Mouse (Mus musculus): ENCODE data around the gene Zbtb7b. TPM values are rescaled to one million over a fixed set of nuclear protein-coding genes. Genes with fewer than 3 reads are reported as not detected.

Gene Zbtb7b
- polyA plus RNA-seq, 1 experiment from 2014 or later, result 1.9 TPM

DNA sequence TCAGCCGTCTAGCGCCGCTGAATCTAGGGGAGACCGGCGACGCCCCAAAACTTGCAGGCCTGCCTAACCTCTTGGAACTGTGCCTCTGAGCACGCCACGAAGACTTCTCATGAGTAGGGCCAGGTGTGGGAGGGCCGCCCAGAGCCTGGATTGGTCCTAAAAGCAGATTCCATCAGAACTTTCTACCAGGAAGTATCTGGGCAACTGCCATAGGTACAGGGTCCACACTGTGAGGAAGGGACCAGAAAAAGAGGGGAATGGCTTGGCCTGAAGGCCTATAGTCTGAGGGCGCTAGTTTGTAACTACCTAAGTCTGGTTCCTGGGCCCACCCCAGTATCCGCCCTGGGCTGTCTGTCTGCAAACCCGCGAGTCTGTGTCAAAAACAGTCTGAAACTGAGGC is 63.0 kb downstream of the Zbtb7b start:
- Histone ChIP-seq H3K4me3 (no peak overlapping the region), H3K36me3 (peaks cover 28% of the 10 kb centered on the region), H3K9me3 (no peaks in the 10 kb centered on the region), H3K27me3 (ENCODE audit: insufficient read depth, poor library complexity, severe bottlenecking) (peaks cover 38% of the 10 kb centered on the region), H3K4me1 (peaks cover 58% of the 10 kb centered on the region), H3K27ac (no peak overlapping the region)
- DNase-seq (ENCODE audit: low spot score), result no peak
- 65% methylated on average over 13 of the region's 13 CpGs for WGBS

DNA sequence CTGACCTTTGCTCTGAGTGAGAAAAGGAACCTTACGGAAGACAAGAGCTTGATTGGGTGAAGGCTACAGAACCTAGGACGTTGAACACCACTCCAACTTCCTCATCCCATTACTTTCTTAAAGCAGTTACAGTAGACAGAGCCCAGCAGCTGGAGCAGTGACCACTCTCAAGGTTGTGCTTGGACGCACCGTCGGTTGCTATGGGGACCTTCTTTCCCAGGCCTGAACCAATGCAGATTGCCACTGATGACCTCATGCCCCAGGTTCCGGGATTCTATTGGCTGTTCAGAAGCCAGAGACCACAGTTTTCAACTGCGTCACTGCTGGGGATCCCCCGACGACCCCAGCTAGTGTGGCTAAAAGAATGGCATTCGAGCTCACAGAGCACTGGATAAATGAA is 63.6 kb downstream of the Zbtb7b start:
- 0 out of 2 replicates have a peak overlapping the region, but pooled peaks have one; percentile 12 for H3K4me3 ChIP-seq

DNA sequence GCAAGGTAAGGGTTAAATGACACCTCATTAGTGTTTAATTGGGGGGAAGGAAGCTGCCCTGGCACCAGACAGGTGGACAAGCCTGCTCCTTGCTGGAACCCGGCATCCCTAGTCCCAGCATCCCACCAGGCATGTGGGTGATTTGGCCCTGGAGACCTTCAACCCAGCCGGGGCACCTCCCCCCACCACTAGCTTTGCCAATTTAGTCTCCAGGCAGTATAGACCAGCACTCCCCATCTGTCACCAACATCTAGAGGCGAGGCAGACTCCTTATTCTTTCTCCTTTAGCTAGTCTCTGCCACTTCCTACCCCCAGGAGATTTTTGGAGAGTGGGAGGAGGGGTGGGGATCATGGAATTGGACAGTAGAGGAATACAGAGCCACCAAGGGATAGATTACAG is 64.2 kb downstream of the Zbtb7b start:
- Histone ChIP-seq H3K4me1 (peaks cover 49% of the 10 kb centered on the region), H3K4me3 (no peak overlapping the region), H3K9me3 (no peaks in the 10 kb centered on the region), H3K36me3 (peaks cover 28% of the 10 kb centered on the region), H3K27me3 (ENCODE audit: insufficient read depth, poor library complexity, severe bottlenecking) (peaks cover 37% of the 10 kb centered on the region), H3K27ac (no peak overlapping the region)
- no peak for DNase-seq (ENCODE audit: low spot score)
- 51% methylated on average over 3 of the region's 3 CpGs for WGBS

More for the DNA sequence above, 63.6 kb downstream of the Zbtb7b start:
- Histone ChIP-seq H3K9me3 (no peaks in the 10 kb centered on the region), H3K27me3 (ENCODE audit: insufficient read depth, poor library complexity, severe bottlenecking) (peaks cover 42% of the 10 kb centered on the region), H3K27ac (no peak overlapping the region), H3K36me3 (peaks cover 28% of the 10 kb centered on the region), H3K4me1 (peaks cover 52% of the 10 kb centered on the region)
- peak; percentile 88 for DNase-seq (ENCODE audit: low spot score)
- 16% methylated on average over 10 of the region's 10 CpGs for WGBS

DNA sequence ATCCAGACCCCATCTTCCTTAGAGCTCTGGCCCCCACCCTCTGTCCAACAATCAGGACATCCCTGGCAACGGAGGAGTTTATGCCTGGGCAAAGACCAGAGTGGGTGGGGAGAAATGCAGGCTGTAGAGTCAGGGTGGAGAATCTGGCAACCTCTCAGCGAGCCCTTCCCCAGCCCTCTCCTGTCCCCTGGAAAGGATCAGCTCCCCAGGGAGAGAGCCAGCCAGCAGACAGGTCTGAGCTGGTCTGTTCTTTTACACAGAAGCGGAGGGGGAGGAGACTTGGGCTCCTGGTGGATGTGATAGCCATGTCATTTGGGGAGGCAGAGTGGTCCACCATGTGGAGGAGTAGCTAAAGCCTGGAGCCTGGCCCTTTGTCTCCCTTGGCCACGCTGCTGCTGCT is 66.0 kb downstream of the Zbtb7b start:
- peaks cover 11% of the 10 kb centered on the region for H3K36me3 ChIP-seq
- peaks cover 49% of the 10 kb centered on the region for H3K4me1 ChIP-seq
- 8% methylated on average over 4 of the region's 4 CpGs for WGBS
- peak overlapping the region; percentile 42; the same call in 1 of the 2 replicates for H3K27ac ChIP-seq
- H3K9me3 ChIP-seq, result no peaks in the 10 kb centered on the region
- H3K27me3 ChIP-seq (ENCODE audit: insufficient read depth, poor library complexity, severe bottlenecking), result peaks cover 46% of the 10 kb centered on the region
- H3K4me3 ChIP-seq, result no peak overlapping the region
- DNase-seq (ENCODE audit: low spot score), result no peak

Other genes with a start within 250 kb of the Zbtb7b start
- 0.77 and 0.85 TPM in 2 replicates for gene Hcn3, start 234.6 kb downstream of the Zbtb7b start, polyA plus RNA-seq (2016; fragmentation: Nextera tagmentation; extraction: Ambion mirVana)
- 18.4 and 32.2 TPM in 2 replicates for gene Clk2, start 230.0 kb downstream of the Zbtb7b start, polyA plus RNA-seq (2016; fragmentation: Nextera tagmentation; extraction: Ambion mirVana)
- 104 and 115 TPM in 2 replicates for gene Scamp3, start 217.3 kb downstream of the Zbtb7b start, polyA plus RNA-seq (2016; fragmentation: Nextera tagmentation; extraction: Ambion mirVana)
- 16.4 and 21.0 TPM in 2 replicates for gene Fam189b, start 211.6 kb downstream of the Zbtb7b start, polyA plus RNA-seq (2016; fragmentation: Nextera tagmentation; extraction: Ambion mirVana)
- 44.2 and 44.6 TPM in 2 replicates for gene Gba, start 191.8 kb downstream of the Zbtb7b start, polyA plus RNA-seq (2016; fragmentation: Nextera tagmentation; extraction: Ambion mirVana)
- 18.1 and 20.0 TPM in 2 replicates for gene Thbs3, start 179.6 kb downstream of the Zbtb7b start, polyA plus RNA-seq (2016; fragmentation: Nextera tagmentation; extraction: Ambion mirVana)
- 179 and 204 TPM in 2 replicates for gene Mtx1, start 167.7 kb downstream of the Zbtb7b start, polyA plus RNA-seq (2016; fragmentation: Nextera tagmentation; extraction: Ambion mirVana)
- gene Muc1, start 165.7 kb downstream of the Zbtb7b start, polyA plus RNA-seq (2016; fragmentation: Nextera tagmentation; extraction: Ambion mirVana), result 0.11 and 0.16 TPM in 2 replicates
- gene Krtcap2, start 148.8 kb downstream of the Zbtb7b start, polyA plus RNA-seq (2016; fragmentation: Nextera tagmentation; extraction: Ambion mirVana), result 244 and 260 TPM in 2 replicates
- 0.79 and 1.9 TPM in 2 replicates for gene Trim46, start 148.5 kb downstream of the Zbtb7b start, polyA plus RNA-seq (2016; fragmentation: Nextera tagmentation; extraction: Ambion mirVana)
- gene Dpm3, start 135.4 kb downstream of the Zbtb7b start, polyA plus RNA-seq (2016; fragmentation: Nextera tagmentation; extraction: Ambion mirVana), result 76.7 and 86.0 TPM in 2 replicates
- 39.9 and 42.4 TPM in 2 replicates for gene Slc50a1, start 124.2 kb downstream of the Zbtb7b start, polyA plus RNA-seq (2016; fragmentation: Nextera tagmentation; extraction: Ambion mirVana)
- 32.0 and 37.7 TPM in 2 replicates for gene Efna1, start 113.6 kb downstream of the Zbtb7b start, polyA plus RNA-seq (2016; fragmentation: Nextera tagmentation; extraction: Ambion mirVana)
- gene Efna3, start 71.8 kb downstream of the Zbtb7b start, polyA plus RNA-seq (2016; fragmentation: Nextera tagmentation; extraction: Ambion mirVana), result 0.71 and 2.5 TPM in 2 replicates
- 10.6 and 19.3 TPM in 2 replicates for gene Efna4, start 56.7 kb downstream of the Zbtb7b start, polyA plus RNA-seq (2016; fragmentation: Nextera tagmentation; extraction: Ambion mirVana)
- 41.9 and 49.0 TPM in 2 replicates for gene Adam15, start 44.8 kb downstream of the Zbtb7b start, polyA plus RNA-seq (2016; fragmentation: Nextera tagmentation; extraction: Ambion mirVana)
- gene Dcst2, start 32.8 kb downstream of the Zbtb7b start, polyA plus RNA-seq (2016; fragmentation: Nextera tagmentation; extraction: Ambion mirVana), result 0.05 TPM in 1 of 2 replicates, not detected in the other
- 0.10 and 0.11 TPM in 2 replicates for gene Dcst1, start 29.5 kb downstream of the Zbtb7b start, polyA plus RNA-seq (2016; fragmentation: Nextera tagmentation; extraction: Ambion mirVana)
- not detected in 2 replicates for gene Lenep, start 8.0 kb upstream of the Zbtb7b start, polyA plus RNA-seq (2016; fragmentation: Nextera tagmentation; extraction: Ambion mirVana)
- gene Flad1, start 17.1 kb upstream of the Zbtb7b start, polyA plus RNA-seq (2016; fragmentation: Nextera tagmentation; extraction: Ambion mirVana), result 30.7 and 40.3 TPM in 2 replicates
- 465 and 589 TPM in 2 replicates for gene Cks1b, start 23.6 kb upstream of the Zbtb7b start, polyA plus RNA-seq (2016; fragmentation: Nextera tagmentation; extraction: Ambion mirVana)
- gene Shc1, start 23.7 kb upstream of the Zbtb7b start, polyA plus RNA-seq (2016; fragmentation: Nextera tagmentation; extraction: Ambion mirVana), result 72.2 and 79.5 TPM in 2 replicates
- 28.2 and 35.9 TPM in 2 replicates for gene Pygo2, start 35.4 kb upstream of the Zbtb7b start, polyA plus RNA-seq (2016; fragmentation: Nextera tagmentation; extraction: Ambion mirVana)
- 46.5 and 68.4 TPM in 2 replicates for gene Pbxip1, start 41.9 kb upstream of the Zbtb7b start, polyA plus RNA-seq (2016; fragmentation: Nextera tagmentation; extraction: Ambion mirVana)
- 64.3 and 70.4 TPM in 2 replicates for gene Pmvk, start 59.8 kb upstream of the Zbtb7b start, polyA plus RNA-seq (2016; fragmentation: Nextera tagmentation; extraction: Ambion mirVana)
- gene Kcnn3, start 125.4 kb upstream of the Zbtb7b start, polyA plus RNA-seq (2016; fragmentation: Nextera tagmentation; extraction: Ambion mirVana), result 0.58 and 1.1 TPM in 2 replicates